Mouse (Mus musculus): ENCODE data around the gene Cyp2g1.

DNA sequence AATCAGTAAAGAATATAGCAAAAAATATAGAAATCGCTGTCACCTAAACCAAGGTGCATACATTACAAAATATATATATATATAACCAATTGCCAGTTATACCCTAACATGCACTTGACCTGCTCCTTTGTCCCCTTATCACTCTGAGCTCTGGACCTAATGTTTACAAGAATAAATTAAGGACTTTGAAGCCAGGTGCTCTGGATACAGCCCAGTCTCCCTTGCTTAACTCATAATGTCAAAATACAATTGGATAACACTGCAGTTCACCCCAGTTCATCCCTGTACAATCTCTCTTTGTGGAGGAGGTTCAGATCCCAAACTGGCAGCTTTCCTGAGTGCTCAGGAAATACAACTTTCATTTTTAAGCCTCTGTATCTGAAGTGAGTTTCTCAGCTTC, 7.7 kb upstream of the Cyp2g1 start:
- TF ChIP-seq GATA1 (IDR thresholded peaks at IDR 0.05; ENCODE audit: borderline replicate concordance, low read length) (no peak), CTCF (IDR thresholded peaks at IDR 0.05; ENCODE audit: low read depth, low read length) (no peak), TAL1 (conservative IDR thresholded peaks at IDR 0.05; ENCODE audit: low read depth, low read length) (no peak)

Data from G1E (cell line).